Mouse (Mus musculus) hindbrain, embryonic 13.5 days (tissue): ENCODE measurements at regions not wholly inside any gene's neighbourhood (a gene's known extent, or its start where the extent isn't known, plus 50 kb on each side); places are given as distances from the start of the nearest gene placed in this dataset.

Experiments used
- ATAC-seq: fragments of 200-750 bp; cut with Nextera tagmentation; 2 replicates; pipeline ENCODE4 v1.8.0; 2017; ENCODE audit warnings: moderate TSS enrichment; ENCODE audit not compliant: low FRiP score
- H3K27ac ChIP-seq: fragments of 300-500 bp; sonication (generic); 2 replicates; pipeline ENCODE4 v1.5.1; 2015; ENCODE audit warnings: inconsistent platforms, mild to moderate bottlenecking, moderate library complexity
- H3K27me3 ChIP-seq: fragments of 300-500 bp; sonication (generic); 2 replicates; pipeline ENCODE4 v1.6.1; 2015; ENCODE audit warnings: mild to moderate bottlenecking, inconsistent platforms
- H3K36me3 ChIP-seq: fragments of 300-500 bp; sonication (generic); 2 replicates; pipeline ENCODE4 v1.6.1; 2015; ENCODE audit warnings: mild to moderate bottlenecking, inconsistent platforms
- H3K4me1 ChIP-seq: fragments of 300-500 bp; sonication (generic); replicated peaks from 2 replicates; pipeline ENCODE4 v1.6.1; 2015; ENCODE audit warnings: inconsistent platforms
- H3K4me2 ChIP-seq: fragments of 300-500 bp; sonication (generic); 2 replicates; pipeline ENCODE4 v1.6.1; 2015; ENCODE audit warnings: inconsistent platforms, mild to moderate bottlenecking, moderate library complexity
- H3K4me3 ChIP-seq: fragments of 300-500 bp; sonication (generic); 2 replicates; pipeline ENCODE4 v1.5.1; 2015; ENCODE audit warnings: mild to moderate bottlenecking, inconsistent platforms
- H3K9ac ChIP-seq: fragments of 300-500 bp; sonication (generic); 2 replicates; pipeline ENCODE4 v1.6.1; 2015; ENCODE audit warnings: mild to moderate bottlenecking, inconsistent platforms
- H3K9me3 ChIP-seq: fragments of 300-500 bp; sonication (generic); 2 replicates; pipeline ENCODE4 v1.6.1; 2016; ENCODE audit warnings: inconsistent platforms
- WGBS: fragments of 180-500 bp; shearing (Covaris S2); methylation state at CpG from one replicate; pipeline ENCODE4 v1.1.7; 2015; 5-methylcytosine and 5-hydroxymethylcytosine counted together

DNA sequence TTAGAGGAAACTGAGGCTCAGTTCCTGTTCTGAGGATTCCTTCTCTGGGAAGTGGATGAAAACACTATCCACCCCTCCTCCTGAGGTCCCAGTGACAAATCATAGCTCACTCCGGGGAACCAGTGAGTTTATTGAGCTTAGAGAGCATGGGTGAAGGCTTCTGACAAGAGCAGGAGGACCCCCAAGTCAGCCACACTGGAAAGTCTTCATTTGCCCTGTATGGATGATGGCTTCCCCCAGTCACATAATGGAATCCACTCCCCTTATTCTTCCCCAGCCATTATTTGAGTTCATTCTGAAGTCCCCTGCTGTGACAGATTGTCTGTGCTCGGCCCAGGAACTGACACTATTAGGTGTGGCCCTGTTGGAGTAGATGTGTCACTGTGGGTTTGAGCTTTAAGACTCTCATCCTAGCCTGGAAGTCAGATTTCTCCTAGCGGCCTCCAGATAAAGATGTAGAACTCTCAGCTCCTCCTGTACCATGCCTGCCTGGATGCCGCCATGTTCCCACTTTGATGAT lies 141.3 kb downstream of the Chst1 start:
- no peak overlapping the region for H3K4me2 ChIP-seq
- WGBS, result 78% methylated on average over 4 of the region's 4 CpGs
- H3K4me3 ChIP-seq, result no peak overlapping the region
- ATAC-seq, result no peak
- 0 out of 2 replicates have a peak, but pooled peaks cover 3% of the 10 kb centered on the region for H3K27me3 ChIP-seq
- peaks cover 8% of the 10 kb centered on the region for H3K4me1 ChIP-seq
- no peak overlapping the region for H3K9ac ChIP-seq
- H3K9me3 ChIP-seq, result no peaks in the 10 kb centered on the region
- H3K27ac ChIP-seq, result no peak overlapping the region
- H3K36me3 ChIP-seq, result no peaks in the 10 kb centered on the region

DNA sequence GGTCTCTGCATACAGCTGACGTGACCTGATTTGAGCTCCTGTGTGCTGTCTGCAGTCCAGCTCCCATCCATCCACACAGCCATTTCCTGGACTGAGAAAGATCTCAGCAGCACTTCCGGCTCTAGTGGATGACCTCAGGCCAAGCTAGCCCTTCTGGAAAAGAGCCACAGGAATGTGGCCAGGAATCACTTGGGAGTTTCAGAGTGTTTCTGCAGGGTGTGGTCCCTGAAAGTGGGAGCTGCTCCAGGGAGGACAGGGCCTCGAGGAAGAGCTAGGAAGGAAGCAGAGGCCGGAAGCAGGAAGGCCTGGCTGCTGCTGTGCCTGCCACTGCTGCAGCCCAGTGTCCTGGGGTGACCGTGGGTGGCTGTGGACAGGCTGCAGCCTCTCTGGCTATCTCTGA lies 142.5 kb downstream of the Chst1 start:
- Histone ChIP-seq H3K27me3 (0 out of 2 replicates have a peak, but pooled peaks cover 3% of the 10 kb centered on the region), H3K4me2 (no peak overlapping the region), H3K9ac (no peak overlapping the region), H3K4me1 (peaks cover 8% of the 10 kb centered on the region), H3K9me3 (no peaks in the 10 kb centered on the region), H3K4me3 (no peak overlapping the region), H3K27ac (no peak overlapping the region), H3K36me3 (no peaks in the 10 kb centered on the region)
- WGBS, result 75% methylated on average over 5 of the region's 5 CpGs
- ATAC-seq, result no peak

DNA sequence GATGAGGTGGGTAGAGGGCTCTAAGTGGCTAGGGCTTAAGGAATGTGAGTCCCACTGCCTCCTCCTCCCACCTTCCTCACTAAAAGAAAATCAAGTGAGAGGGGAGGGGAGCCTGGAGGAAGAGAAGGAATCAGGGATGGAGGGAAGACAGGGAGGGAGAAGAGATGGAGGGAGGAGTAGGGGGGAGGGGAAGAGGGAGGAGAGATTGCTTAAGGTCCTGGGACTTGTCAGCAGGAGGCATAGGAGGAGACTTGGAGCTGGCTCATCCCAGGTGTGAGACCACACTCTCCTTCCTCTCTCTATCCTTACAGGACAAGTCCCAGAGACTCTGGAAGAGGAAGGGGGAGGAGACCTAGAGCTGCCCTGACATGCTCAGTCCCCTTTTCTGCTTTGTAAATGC lies 143.2 kb downstream of the Chst1 start:
- no peak overlapping the region for H3K4me2 ChIP-seq
- no peaks in the 10 kb centered on the region for H3K9me3 ChIP-seq
- no peak overlapping the region for H3K9ac ChIP-seq
- H3K27ac ChIP-seq, result no peak overlapping the region; the same call in 1 of the 2 replicates
- ATAC-seq, result no peak
- H3K27me3 ChIP-seq, result 0 out of 2 replicates have a peak, but pooled peaks cover 3% of the 10 kb centered on the region
- H3K36me3 ChIP-seq, result no peaks in the 10 kb centered on the region
- H3K4me3 ChIP-seq, result no peak overlapping the region
- H3K4me1 ChIP-seq, result peaks cover 7% of the 10 kb centered on the region

DNA sequence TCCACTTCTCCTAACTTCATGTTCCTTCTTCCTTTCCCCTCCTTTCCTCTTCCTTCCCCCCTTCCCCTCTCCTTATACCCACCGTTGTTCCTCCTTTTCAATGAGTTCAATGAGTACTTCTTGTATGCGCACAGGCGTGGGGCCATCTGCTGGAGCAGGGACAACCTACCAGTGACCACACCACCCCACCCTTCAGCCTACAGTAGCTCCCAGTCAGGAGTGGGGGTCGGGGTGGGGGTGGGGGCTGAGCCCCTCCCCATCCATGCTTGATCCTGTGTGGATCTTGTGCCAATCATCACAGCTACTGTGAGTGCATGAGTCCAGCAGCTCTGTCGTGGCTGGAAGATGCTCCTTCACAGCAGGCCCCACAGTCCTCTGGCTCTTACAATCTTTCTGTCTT lies 143.6 kb downstream of the Chst1 start:
- no peak overlapping the region for H3K4me2 ChIP-seq
- H3K27me3 ChIP-seq, result 0 out of 2 replicates have a peak, but pooled peaks cover 3% of the 10 kb centered on the region
- WGBS, result 38% methylated on average over 5 of the region's 5 CpGs
- ATAC-seq, result peak; percentile 39
- no peak overlapping the region for H3K9ac ChIP-seq
- H3K27ac ChIP-seq, result no peak overlapping the region
- H3K4me3 ChIP-seq, result no peak overlapping the region
- H3K9me3 ChIP-seq, result no peaks in the 10 kb centered on the region
- H3K4me1 ChIP-seq, result peaks cover 6% of the 10 kb centered on the region
- no peaks in the 10 kb centered on the region for H3K36me3 ChIP-seq

DNA sequence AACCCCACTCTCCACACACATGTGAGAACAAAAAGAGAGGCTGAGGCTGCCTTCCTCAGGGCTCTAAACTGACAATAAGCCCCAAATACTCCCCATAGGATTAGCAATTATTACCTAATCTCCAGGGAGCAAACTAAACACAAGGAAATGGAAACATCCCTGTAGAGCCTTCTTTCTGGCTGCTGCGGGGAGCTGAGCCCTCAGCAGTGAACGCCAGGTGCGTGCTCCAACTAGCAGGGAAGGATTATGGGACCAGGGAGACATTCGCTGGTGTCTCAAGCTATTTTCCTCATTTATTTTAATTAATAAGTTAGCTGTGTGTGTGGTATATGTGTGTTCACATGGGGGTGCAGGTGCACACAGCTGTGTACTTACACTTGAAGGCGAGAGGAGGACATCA lies 144.4 kb downstream of the Chst1 start:
- no peaks in the 10 kb centered on the region for H3K36me3 ChIP-seq

GRCm38 (mm10) chr2:92747406-92747805 lies 147.9 kb downstream of the Chst1 start:
- no peak overlapping the region for H3K9ac ChIP-seq
- no peaks in the 10 kb centered on the region for H3K9me3 ChIP-seq
- H3K27me3 ChIP-seq, result 0 out of 2 replicates have a peak, but pooled peaks cover 2% of the 10 kb centered on the region
- H3K4me2 ChIP-seq, result no peak overlapping the region
- H3K4me3 ChIP-seq, result no peak overlapping the region
- peaks cover 12% of the 10 kb centered on the region for H3K4me1 ChIP-seq
- no peak overlapping the region for H3K27ac ChIP-seq
- 89% methylated on average over 2 of the region's 2 CpGs for WGBS
- no peaks in the 10 kb centered on the region for H3K36me3 ChIP-seq
- no peak for ATAC-seq

More for the DNA sequence above, 144.4 kb downstream of the Chst1 start:
- 46% methylated on average over 5 of the region's 5 CpGs for WGBS
- ATAC-seq, result no peak
- H3K9me3 ChIP-seq, result no peaks in the 10 kb centered on the region
- H3K9ac ChIP-seq, result no peak overlapping the region
- H3K4me2 ChIP-seq, result no peak overlapping the region
- H3K4me1 ChIP-seq, result peaks cover 6% of the 10 kb centered on the region
- H3K27me3 ChIP-seq, result 0 out of 2 replicates have a peak, but pooled peaks cover 3% of the 10 kb centered on the region
- no peak overlapping the region for H3K27ac ChIP-seq
- no peak overlapping the region for H3K4me3 ChIP-seq

- no peak for ATAC-seq
- 28% methylated on average over 4 of the region's 4 CpGs for WGBS
- Histone ChIP-seq H3K4me1 (peaks cover 6% of the 10 kb centered on the region), H3K9ac (no peak overlapping the region), H3K27me3 (0 out of 2 replicates have a peak, but pooled peaks cover 2% of the 10 kb centered on the region), H3K4me2 (no peak overlapping the region), H3K36me3 (no peaks in the 10 kb centered on the region), H3K27ac (no peak overlapping the region), H3K9me3 (no peaks in the 10 kb centered on the region), H3K4me3 (no peak overlapping the region)
These were observed 150.6 kb downstream of the Chst1 start for GRCm38 (mm10) chr2:92750116-92750515.

DNA sequence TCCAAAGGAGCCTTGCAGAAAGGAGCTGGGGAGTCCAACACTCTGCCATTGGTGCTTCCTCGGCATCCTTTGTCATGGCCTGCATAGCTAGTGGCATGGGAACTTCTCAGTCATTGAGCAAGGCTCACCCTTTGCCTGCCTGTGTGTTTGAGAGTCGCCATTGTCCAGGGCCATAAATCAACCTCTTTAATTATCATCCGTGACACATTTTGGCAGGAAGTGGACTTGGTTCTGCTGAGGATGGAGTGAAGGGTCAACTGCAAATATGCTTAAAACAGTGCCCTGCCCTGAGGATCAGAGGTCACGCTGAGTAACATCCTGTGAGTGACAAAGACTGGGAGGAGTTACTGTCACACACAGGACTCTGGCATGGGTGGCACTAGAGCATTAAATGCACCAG lies 151.2 kb downstream of the Chst1 start:
- H3K9me3 ChIP-seq, result no peaks in the 10 kb centered on the region
- H3K36me3 ChIP-seq, result no peaks in the 10 kb centered on the region
- 0 out of 2 replicates have a peak, but pooled peaks cover 2% of the 10 kb centered on the region for H3K27me3 ChIP-seq
- H3K27ac ChIP-seq, result no peak overlapping the region
- H3K4me2 ChIP-seq, result no peak overlapping the region
- no peak; the same call in 1 of the 2 replicates for ATAC-seq
- 16% methylated on average over 4 of the region's 4 CpGs for WGBS
- H3K9ac ChIP-seq, result no peak overlapping the region
- H3K4me3 ChIP-seq, result no peak overlapping the region
- peaks cover 6% of the 10 kb centered on the region for H3K4me1 ChIP-seq

GRCm38 (mm10) chr2:92751256-92751655 lies 151.7 kb downstream of the Chst1 start:
- no peaks in the 10 kb centered on the region for H3K9me3 ChIP-seq
- no peak for ATAC-seq
- 39% methylated on average over 8 of the region's 8 CpGs for WGBS

GRCm38 (mm10) chr2:92752156-92752555 lies 152.6 kb downstream of the Chst1 start:
- 91% methylated on average over 3 of the region's 3 CpGs for WGBS
- H3K4me3 ChIP-seq, result no peak overlapping the region
- H3K36me3 ChIP-seq, result no peaks in the 10 kb centered on the region
- no peak overlapping the region for H3K27ac ChIP-seq
- ATAC-seq, result no peak
- no peak overlapping the region for H3K4me2 ChIP-seq
- peaks cover 6% of the 10 kb centered on the region for H3K4me1 ChIP-seq
- H3K9me3 ChIP-seq, result no peaks in the 10 kb centered on the region
- 0 out of 2 replicates have a peak, but pooled peaks cover 2% of the 10 kb centered on the region for H3K27me3 ChIP-seq
- H3K9ac ChIP-seq, result no peak overlapping the region

More at GRCm38 (mm10) chr2:92751256-92751655, 151.7 kb downstream of the Chst1 start:
- Histone ChIP-seq H3K9ac (no peak overlapping the region), H3K4me1 (peaks cover 6% of the 10 kb centered on the region), H3K36me3 (no peaks in the 10 kb centered on the region), H3K4me3 (no peak overlapping the region), H3K4me2 (no peak overlapping the region), H3K27me3 (0 out of 2 replicates have a peak, but pooled peaks cover 2% of the 10 kb centered on the region), H3K27ac (no peak overlapping the region)

- Histone ChIP-seq H3K9me3 (no peaks in the 10 kb centered on the region), H3K27ac (no peak overlapping the region), H3K4me2 (no peak overlapping the region), H3K36me3 (no peaks in the 10 kb centered on the region), H3K9ac (no peak overlapping the region), H3K4me3 (no peak overlapping the region), H3K27me3 (0 out of 2 replicates have a peak, but pooled peaks cover 2% of the 10 kb centered on the region), H3K4me1 (peaks cover 6% of the 10 kb centered on the region)
- ATAC-seq, result no peak
- 86% methylated on average over 8 of the region's 8 CpGs for WGBS
These were observed 153.3 kb downstream of the Chst1 start for GRCm38 (mm10) chr2:92752794-92753193.

- Histone ChIP-seq H3K27me3 (0 out of 2 replicates have a peak, but pooled peaks cover 2% of the 10 kb centered on the region), H3K36me3 (no peaks in the 10 kb centered on the region), H3K9me3 (no peaks in the 10 kb centered on the region), H3K4me2 (no peak overlapping the region), H3K4me3 (no peak overlapping the region), H3K27ac (no peak overlapping the region; the same call in 1 of the 2 replicates), H3K4me1 (peaks cover 6% of the 10 kb centered on the region), H3K9ac (no peak overlapping the region)
- ATAC-seq, result no peak
- WGBS, result 81% methylated on average over 10 of the region's 10 CpGs
These were observed 155.2 kb downstream of the Chst1 start for GRCm38 (mm10) chr2:92754505-92755280.
